Mouse (Mus musculus) CH12.LX (cell line): Measurements from ENCODE around the gene Hivep2. TPM values are rescaled to one million over a fixed set of nuclear protein-coding genes. Genes with fewer than 3 reads are reported as not detected.

Experiments used
- DNase-seq: peaks from one replicate; pipeline ENCODE4 v3.0.0-alpha.2; 2013; ENCODE audit errors: extremely low read depth
- H3K27ac ChIP-seq: 2 replicates; pipeline ENCODE4 v1.5.1; 2012; ENCODE audit warnings: low read depth, mild to moderate bottlenecking, control low read depth, moderate library complexity; ENCODE audit not compliant: insufficient read depth
- H3K27me3 ChIP-seq: replicated peaks from 2 replicates; pipeline ENCODE3; 2012; ENCODE audit warnings: inconsistent platforms
- H3K36me3 ChIP-seq, 2 experiments: replicated peaks in 1 of 2; 2 replicates each; pipeline versions ENCODE3 to v1.6.1; 2012; ENCODE audit warnings: inconsistent platforms in 1 of 2, low read length in 1 of 2, mild to moderate bottlenecking in 1 of 2, mixed read lengths in 1 of 2, moderate library complexity in 1 of 2; ENCODE audit not compliant: control insufficient read depth in 1 of 2, insufficient read depth in 1 of 2
- H3K4me1 ChIP-seq, 2 experiments: 2 replicates each; pipeline ENCODE4 v1.6.1; 2012; ENCODE audit warnings: inconsistent platforms in 1 of 2, moderate library complexity in 1 of 2; ENCODE audit not compliant: insufficient read depth in 2 of 2, control insufficient read depth in 1 of 2
- H3K4me2 ChIP-seq: 2 replicates; pipeline ENCODE4 v1.6.1; 2012; ENCODE audit warnings: low read depth, mild to moderate bottlenecking, control low read depth; ENCODE audit not compliant: poor library complexity, insufficient read depth, severe bottlenecking
- H3K4me3 ChIP-seq, 3 experiments: fragments of 150-350 bp in 1 of 3; sonication (generic) in 1 of 3; replicated peaks in 1 of 3; 2 replicates each; pipeline versions ENCODE3 to v1.5.1; 2011 to 2012; ENCODE audit warnings: low read depth in 2 of 3, low read length in 2 of 3, mild to moderate bottlenecking in 2 of 3, moderate library complexity in 2 of 3, control low read depth in 1 of 3, improper control_type of control experiment in 1 of 3, inconsistent platforms in 1 of 3, mixed read lengths in 1 of 3; ENCODE audit not compliant: poor library complexity in 1 of 3
- H3K79me2 ChIP-seq: replicated peaks from 2 replicates; pipeline ENCODE4 v1.6.1; 2012; ENCODE audit warnings: mild to moderate bottlenecking, moderate library complexity; ENCODE audit not compliant: control insufficient read depth, poor library complexity, insufficient read depth, severe bottlenecking; ENCODE audit errors: extremely low read depth
- H3K9ac ChIP-seq: 2 replicates; pipeline ENCODE4 v1.6.1; 2012; ENCODE audit warnings: low read depth, mild to moderate bottlenecking, control low read depth, moderate library complexity; ENCODE audit not compliant: insufficient read depth
- H3K9me3 ChIP-seq: replicated peaks from 2 replicates; pipeline ENCODE3; 2012; ENCODE audit warnings: low read length, inconsistent platforms, mixed read lengths
- CHD2 ChIP-seq: IDR thresholded peaks from 2 replicates; pipeline ENCODE4 v1.6.1; 2011; ENCODE audit warnings: low read length, improper control_type of control experiment
- CTCF ChIP-seq, 2 experiments: IDR thresholded peaks in 1 of 2; conservative IDR thresholded peaks in 1 of 2; 2 replicates each; pipeline ENCODE4 v1.5.1; 2011 to 2012; ENCODE audit warnings: low read depth in 2 of 2, low read length in 2 of 2, improper control_type of control experiment in 1 of 2, inconsistent platforms in 1 of 2, mild to moderate bottlenecking in 1 of 2, moderate library complexity in 1 of 2
- E2F4 ChIP-seq: IDR thresholded peaks from 2 replicates; pipeline ENCODE4 v1.6.1; 2011; ENCODE audit warnings: low read depth, low read length, improper control_type of control experiment; ENCODE audit not compliant: insufficient replicate concordance
- ELF1 ChIP-seq: IDR thresholded peaks from 2 replicates; pipeline ENCODE4 v1.6.1; 2014; ENCODE audit warnings: low read depth, mild to moderate bottlenecking, inconsistent platforms, low read length, improper control_type of control experiment
- EP300 ChIP-seq: IDR thresholded peaks from 2 replicates; pipeline ENCODE4 v1.6.1; 2011; ENCODE audit warnings: low read length, improper control_type of control experiment
- GABPA ChIP-seq: IDR thresholded peaks from 2 replicates; pipeline ENCODE4 v1.6.1; 2012; ENCODE audit warnings: low read depth, low read length, improper control_type of control experiment, inconsistent platforms; ENCODE audit not compliant: insufficient replicate concordance
- HCFC1 ChIP-seq: IDR thresholded peaks from 2 replicates; pipeline ENCODE4 v1.6.1; 2012; ENCODE audit warnings: low read depth, mild to moderate bottlenecking, inconsistent platforms, low read length, improper control_type of control experiment
- IRF4 ChIP-seq: IDR thresholded peaks from 2 replicates; pipeline ENCODE4 v1.6.1; 2014; ENCODE audit warnings: low read depth, mild to moderate bottlenecking, inconsistent platforms, low read length, improper control_type of control experiment
- JUN ChIP-seq: IDR thresholded peaks from 2 replicates; pipeline ENCODE4 v1.6.1; 2011; ENCODE audit warnings: low read depth, mild to moderate bottlenecking, low read length, improper control_type of control experiment, moderate library complexity; ENCODE audit not compliant: insufficient read depth
- MAFK ChIP-seq: IDR thresholded peaks from 2 replicates; pipeline ENCODE4 v1.6.1; 2011; ENCODE audit warnings: low read length, improper control_type of control experiment; ENCODE audit not compliant: insufficient replicate concordance
- MAX ChIP-seq: IDR thresholded peaks from 2 replicates; pipeline ENCODE4 v1.6.1; 2011; ENCODE audit warnings: low read length, improper control_type of control experiment
- MXI1 ChIP-seq: IDR thresholded peaks from 2 replicates; pipeline ENCODE4 v1.6.1; 2011; ENCODE audit warnings: mild to moderate bottlenecking, low read depth, low read length, improper control_type of control experiment
- MYC ChIP-seq: IDR thresholded peaks from 2 replicates; pipeline ENCODE4 v1.6.1; 2011; ENCODE audit warnings: low read depth, mild to moderate bottlenecking, improper control_type of control experiment, low read length
- NRF1 ChIP-seq: IDR thresholded peaks from 2 replicates; pipeline ENCODE4 v1.6.1; 2014; ENCODE audit warnings: low read depth, mild to moderate bottlenecking, inconsistent platforms, low read length, improper control_type of control experiment, moderate library complexity
- PAX5 ChIP-seq: IDR thresholded peaks from 2 replicates; pipeline ENCODE4 v1.6.1; 2012; ENCODE audit warnings: low read length, inconsistent platforms, mixed read lengths
- POLR2A ChIP-seq: IDR thresholded peaks from 2 replicates; pipeline ENCODE4 v1.6.1; 2011; ENCODE audit warnings: low read depth, mild to moderate bottlenecking, improper control_type of control experiment, low read length
- POLR2AphosphoS2 ChIP-seq: IDR thresholded peaks from 2 replicates; pipeline ENCODE4 v1.6.1; 2011; ENCODE audit warnings: low read depth, low read length, improper control_type of control experiment
- RCOR1 ChIP-seq: conservative IDR thresholded peaks from 2 replicates; pipeline ENCODE4 v1.6.1; 2012; ENCODE audit warnings: low read depth, mild to moderate bottlenecking, inconsistent platforms, low read length, improper control_type of control experiment
- SMC3 ChIP-seq: IDR thresholded peaks from 2 replicates; pipeline ENCODE4 v1.6.1; 2011; ENCODE audit warnings: low read depth, low read length, improper control_type of control experiment
- UBTF ChIP-seq: IDR thresholded peaks from 2 replicates; pipeline ENCODE4 v1.6.1; 2012; ENCODE audit warnings: low read depth, mild to moderate bottlenecking, inconsistent platforms, low read length, improper control_type of control experiment, moderate library complexity
- USF1 ChIP-seq: IDR thresholded peaks from 2 replicates; pipeline ENCODE4 v1.6.1; 2014; ENCODE audit warnings: low read depth, mild to moderate bottlenecking, inconsistent platforms, low read length, improper control_type of control experiment
- USF2 ChIP-seq: conservative IDR thresholded peaks from 2 replicates; pipeline ENCODE4 v1.6.1; 2011; ENCODE audit warnings: low read depth, low read length, improper control_type of control experiment
- ZC3H11A ChIP-seq: IDR thresholded peaks from 2 replicates; pipeline ENCODE4 v1.6.1; 2012; ENCODE audit warnings: low read depth, mild to moderate bottlenecking, inconsistent platforms, low read length, improper control_type of control experiment
- ZKSCAN1 ChIP-seq: IDR thresholded peaks from 2 replicates; pipeline ENCODE4 v1.6.1; 2012; ENCODE audit warnings: low read depth, inconsistent platforms, low read length, improper control_type of control experiment, borderline replicate concordance
- ZMIZ1 ChIP-seq: IDR thresholded peaks from 2 replicates; pipeline ENCODE4 v1.6.1; 2012; ENCODE audit warnings: low read depth, mild to moderate bottlenecking, inconsistent platforms, low read length, improper control_type of control experiment
- ZNF384 ChIP-seq: IDR thresholded peaks from 2 replicates; pipeline ENCODE4 v1.6.1; 2012; ENCODE audit warnings: low read depth, low read length, improper control_type of control experiment, inconsistent platforms
- dilution Hi-C: fragments of 300-500 bp; cut with MboI; formaldehyde crosslinking; loops from 2 replicates; pipeline ENCODE4 v1.14.3; 2020; ENCODE audit warnings: low sequenced_read_pairs; ENCODE audit not compliant: extremely low pct_unique_long_range_greater_than_20kb, extremely low pct_ligation_motif_present
- in situ Hi-C: fragments of 300-500 bp; cut with MboI; formaldehyde crosslinking; loops from 3 replicates; pipeline ENCODE4 v1.14.3; 2019; ENCODE audit warnings: low sequenced_read_pairs, low pct_ligation_motif_present, low pct_unique_long_range_greater_than_20kb, mixed read lengths
- polyA plus RNA-seq: library from polyadenylated mRNA; unstranded; fragments of >175 nt; gene quantifications from 2 replicates; pipeline ENCODE4 v1.2.1, GENCODE M21; 2012; ENCODE audit warnings: low read depth; ENCODE audit not compliant: insufficient read length
- total RNA-seq, 2 experiments: library from RNA; depleted of rRNA; stranded (reverse); fragments of 300-350 nt in 1 of 2; fragments of >200 nt in 1 of 2; gene quantifications; 2 replicates each; pipeline ENCODE4 v1.2.3; 2012 to 2014

Hivep2 gene
- total and polyA plus RNA-seq, 3 experiments: 0.59 to 2.7 (median 1.4) TPM

- DNase-seq: peak; percentile 34
- no peak overlapping the region for H3K27ac ChIP-seq
- no peak overlapping the region for H3K4me3 ChIP-seq
- no peak overlapping the region for H3K4me2 ChIP-seq
- TF ChIP-seq UBTF (no peak), POLR2A (no peak), ZC3H11A (no peak), MYC (no peak), HCFC1 (no peak), GABPA (no peak), NRF1 (no peak), CTCF (conservative IDR thresholded peaks at IDR 0.05 in 1 of 2, IDR thresholded peaks at IDR 0.05 in 1 of 2; ENCODE audit: low read depth in 2 of 2, low read length in 2 of 2) (no peak), E2F4 (no peak), MAX (no peak), EP300 (no peak), MXI1 (no peak), USF2 (no peak), ELF1 (no peak)
- no peaks in the 10 kb centered on the region for H3K27me3 ChIP-seq
- no peak overlapping the region for H3K9ac ChIP-seq
- no peaks in the 10 kb centered on the region for H3K79me2 ChIP-seq
- in situ Hi-C loops: loop anchor here (25.0 kb wide), 1 partner anchor 252 kb away; no protein-coding TSS in a partner anchor
- H3K9me3 ChIP-seq: no peaks in the 10 kb centered on the region
- no peaks in the 10 kb centered on the region for H3K36me3 ChIP-seq
- peaks cover 2 to 9% of the 10 kb centered on the region in 2 experiments; a peak in 3 of 4 replicates for H3K4me1 ChIP-seq
- dilution Hi-C loops: no loop called here
These were observed 30.2 kb upstream of the Hivep2 start for GRCm38 (mm10) chr10:13935646-13936045.

DNA sequence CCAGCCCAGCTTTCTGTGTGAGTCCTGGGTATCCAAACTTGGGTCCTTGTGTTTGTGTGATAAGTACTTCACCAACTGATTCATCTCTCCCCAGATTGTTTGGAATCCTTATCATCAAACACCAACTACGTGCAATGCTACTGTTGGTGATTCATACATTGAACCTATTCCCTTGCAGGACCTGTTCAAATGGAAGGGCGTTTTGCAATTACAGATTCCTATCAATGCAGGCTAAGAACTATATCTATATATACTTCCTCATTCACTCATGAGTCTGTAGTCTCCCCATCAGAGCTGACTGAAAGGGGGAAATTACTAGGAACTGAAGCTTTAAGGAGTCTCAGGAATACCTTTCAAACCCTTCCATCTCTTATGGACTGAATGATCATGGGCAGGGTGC lies 24.5 kb upstream of the Hivep2 start:
- no peak for DNase-seq
- dilution Hi-C loops: no loop called here
- Histone ChIP-seq H3K27ac (no peak overlapping the region), H3K4me3 (no peak overlapping the region), H3K4me2 (no peak overlapping the region), H3K9me3 (no peaks in the 10 kb centered on the region), H3K79me2 (no peaks in the 10 kb centered on the region), H3K36me3 (no peaks in the 10 kb centered on the region), H3K27me3 (no peaks in the 10 kb centered on the region), H3K9ac (no peak overlapping the region), H3K4me1 (peaks cover 9 to 50% of the 10 kb centered on the region in 2 experiments)
- TF ChIP-seq GABPA (no peak), IRF4 (peak; percentile 0; the same call in 1 of the 2 replicates)
- in situ Hi-C loops: loop anchor here (25.0 kb wide), 1 partner anchor 246 kb away; no protein-coding TSS in a partner anchor

DNA sequence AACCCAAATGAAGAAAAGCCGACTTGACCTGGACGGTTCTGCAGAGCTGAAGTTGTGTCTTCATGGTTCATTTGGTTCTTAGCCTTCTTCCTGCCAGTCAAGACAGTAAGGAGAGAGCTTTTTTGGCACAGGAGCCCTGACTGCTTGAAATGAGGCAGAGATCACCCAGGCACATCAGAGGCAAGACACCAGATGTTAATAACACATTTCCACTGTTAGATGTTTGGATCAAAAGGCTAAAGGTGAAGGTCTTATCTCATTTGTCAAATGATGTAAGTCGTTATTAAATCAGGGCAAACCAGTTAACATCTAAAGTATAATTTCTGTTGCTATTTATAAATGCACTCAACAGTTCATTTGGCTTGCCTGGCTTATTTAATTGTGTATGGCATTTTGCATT lies 22.2 kb upstream of the Hivep2 start:
- Histone ChIP-seq H3K79me2 (no peaks in the 10 kb centered on the region), H3K36me3 (no peaks in the 10 kb centered on the region), H3K9me3 (no peaks in the 10 kb centered on the region), H3K4me3 (no peak overlapping the region), H3K9ac (no peak overlapping the region), H3K4me2 (no peak overlapping the region), H3K27me3 (no peaks in the 10 kb centered on the region), H3K27ac (no peak overlapping the region), H3K4me1 (peaks cover 21 to 61% of the 10 kb centered on the region in 2 experiments)
- TF ChIP-seq POLR2AphosphoS2: no peak
- no peak for TF ChIP-seq NRF1
- TF ChIP-seq IRF4: no peak
- TF ChIP-seq RCOR1: no peak
- TF ChIP-seq CHD2: no peak
- TF ChIP-seq ZKSCAN1: no peak
- no peak for TF ChIP-seq ZNF384
- TF ChIP-seq E2F4: no peak
- TF ChIP-seq ELF1: no peak
- TF ChIP-seq ZMIZ1: no peak
- TF ChIP-seq USF1: no peak
- no peak for TF ChIP-seq PAX5
- TF ChIP-seq SMC3: no peak
- TF ChIP-seq POLR2A: no peak
- no peak for TF ChIP-seq JUN
- no peak for TF ChIP-seq MAFK
- TF ChIP-seq MXI1: no peak
- peak; percentile 23 for DNase-seq
- dilution Hi-C loops: no loop called here
- in situ Hi-C loops: loop anchor here (25.0 kb wide), 1 partner anchor 244 kb away; no protein-coding TSS in a partner anchor
